Mouse (Mus musculus) liver, embryonic 15.5 days (tissue): ENCODE data around the gene Nmrk1. TPM values are rescaled to one million over a fixed set of nuclear protein-coding genes. Genes with fewer than 3 reads are reported as not detected.

Source experiments
- polyA plus RNA-seq: library from polyadenylated mRNA; unstranded; fragments of >200 nt; fragmentation: Nextera tagmentation; extraction: Ambion mirVana; gene quantifications from 2 replicates; pipeline ENCODE4 v1.2.1, GENCODE M21; 2015

The Nmrk1 gene
- polyA plus RNA-seq, 1 experiment from 2014 or later = 5.5 TPM

Other genes starting within 250 kb of the Nmrk1 start
- gene Ostf1, start 127 bp upstream of the Nmrk1 start, polyA plus RNA-seq = 64.6 and 66.5 TPM in 2 replicates
- gene Carnmt1, start 38.8 kb downstream of the Nmrk1 start, polyA plus RNA-seq = 14.7 and 16.8 TPM in 2 replicates
- gene D030056L22Rik, start 81.2 kb downstream of the Nmrk1 start, polyA plus RNA-seq = 33.5 and 33.9 TPM in 2 replicates
- gene Trpm6, start 118.0 kb downstream of the Nmrk1 start, polyA plus RNA-seq = 0.03 TPM in 1 of 2 replicates, not detected in the other